Mouse (Mus musculus) leukemia stem cell, adult 10-12 weeks (primary cell): Measurements from ENCODE around the gene Exd1. TPM values are rescaled to one million over a fixed set of nuclear protein-coding genes. Genes with fewer than 3 reads are reported as not detected.

Source experiments
- polyA plus RNA-seq: library from polyadenylated mRNA; stranded (reverse); fragments of >175 nt; gene quantifications from 2 replicates; pipeline ENCODE4 v1.2.3, GENCODE M21; 2012; ENCODE audit warnings: low replicate concordance

The Exd1 gene
- polyA plus RNA-seq: 0.02 and 0.26 TPM in 2 replicates

GRCm38 (mm10) chr2:119547522-119548370, at the start of gene Exd1, which contains the start of gene Chp1:
Gene Exd1, minus strand, starts transcription at chr2:119547627.
Gene Chp1, plus strand, starts transcription at chr2:119547697.

GRCm38 (mm10) chr2:119477571-119478396, 69.6 kb downstream of the Exd1 start, which contains the start of gene Ino80:
Gene Ino80, minus strand, starts transcription at chr2:119477687.

Other genes with a start within 250 kb of the Exd1 start
- gene Dll4, start 221.8 kb downstream of the Exd1 start, polyA plus RNA-seq: 1.1 and 1.5 TPM in 2 replicates
- 24.8 and 43.3 TPM in 2 replicates for gene Chac1, start 196.4 kb downstream of the Exd1 start, polyA plus RNA-seq
- gene Ino80, start 69.9 kb downstream of the Exd1 start, polyA plus RNA-seq: 5.3 and 6.5 TPM in 2 replicates
- gene Chp1, start 70 bp upstream of the Exd1 start, polyA plus RNA-seq: 7.7 and 12.7 TPM in 2 replicates
- 1.7 and 3.2 TPM in 2 replicates for gene Nusap1, start 70.7 kb upstream of the Exd1 start, polyA plus RNA-seq
- gene Oip5, start 70.8 kb upstream of the Exd1 start, polyA plus RNA-seq: 7.5 and 30.5 TPM in 2 replicates
- 2.2 and 3.8 TPM in 2 replicates for gene Ndufaf1, start 115.2 kb upstream of the Exd1 start, polyA plus RNA-seq
- 10.0 and 27.0 TPM in 2 replicates for gene Rtf1, start 127.4 kb upstream of the Exd1 start, polyA plus RNA-seq
- 0.60 and 0.65 TPM in 2 replicates for gene Itpka, start 194.7 kb upstream of the Exd1 start, polyA plus RNA-seq
- 1.1 and 1.3 TPM in 2 replicates for gene Ltk, start 212.8 kb upstream of the Exd1 start, polyA plus RNA-seq
- 9.6 and 36.8 TPM in 2 replicates for gene Rpap1, start 239.9 kb upstream of the Exd1 start, polyA plus RNA-seq